Mouse (Mus musculus): ENCODE data around the gene Heg1.

DNA sequence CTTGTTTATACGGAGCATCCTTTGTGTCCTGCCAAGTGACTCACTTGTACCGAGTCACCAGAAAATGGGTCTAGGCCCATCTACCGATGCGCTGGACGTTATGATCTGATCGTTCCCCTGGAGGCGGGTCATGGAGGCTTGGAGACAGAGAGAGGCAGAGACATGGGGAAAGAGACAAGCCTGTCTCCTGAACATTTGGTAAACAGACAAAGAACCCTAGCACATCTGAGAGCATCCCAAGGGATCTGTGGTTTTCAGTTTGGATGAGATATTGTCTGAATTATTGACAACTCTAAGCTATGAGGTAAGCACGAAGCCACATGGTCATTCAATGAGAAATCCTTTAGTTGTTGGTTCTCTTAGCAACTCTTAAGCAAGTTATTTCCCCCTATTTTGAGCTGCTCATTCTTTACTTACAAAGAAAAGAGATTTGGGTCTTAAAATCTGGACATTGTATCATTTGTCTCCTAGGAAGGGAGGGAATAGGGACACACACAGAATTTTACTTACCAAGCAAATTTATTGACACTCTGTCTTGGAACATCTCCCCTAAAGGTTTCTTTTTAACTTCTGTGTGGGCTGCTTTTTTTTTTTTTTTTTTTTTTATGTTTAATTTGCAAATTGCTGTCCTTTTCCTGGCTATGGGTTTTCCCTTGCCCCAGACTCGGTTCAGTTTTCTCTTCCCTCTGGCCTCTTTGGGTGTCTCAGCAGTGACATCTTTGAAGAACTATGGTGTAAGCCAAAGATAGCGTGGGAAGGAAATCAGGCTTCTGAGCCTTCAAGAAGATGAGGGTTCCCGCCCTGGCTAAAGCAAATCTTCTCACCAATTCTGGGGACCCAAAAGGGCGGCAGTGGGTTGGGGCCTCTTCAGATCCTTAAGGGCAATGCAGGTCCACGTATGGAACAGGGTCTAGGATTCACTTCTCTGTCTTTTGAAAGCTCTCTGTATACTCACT lies 686 bp upstream of the Heg1 start:
- TF ChIP-seq ETS1 (conservative IDR thresholded peaks at IDR 0.05; ENCODE audit: low read depth, low read length) (peak; percentile 77), CTCF (conservative IDR thresholded peaks at IDR 0.05 in 1 of 2, IDR thresholded peaks at IDR 0.05 in 1 of 2; ENCODE audit: low read depth in 2 of 2, low read length in 2 of 2) (no peak), HCFC1 (IDR thresholded peaks at IDR 0.05; ENCODE audit: low read depth, low read length) (no peak), EP300 (IDR thresholded peaks at IDR 0.05; ENCODE audit: low read length) (no peak), SMC3 (IDR thresholded peaks at IDR 0.05; ENCODE audit: low read depth, low read length) (peak; percentile 3; the same call in 1 of the 2 replicates), RCOR1 (conservative IDR thresholded peaks at IDR 0.05; ENCODE audit: low read depth, low read length) (no peak), CHD1 (IDR thresholded peaks at IDR 0.05; ENCODE audit: low read depth, low read length) (no peak), POLR2A (IDR thresholded peaks at IDR 0.05; ENCODE audit: low read depth, low read length) (no peak), ZNF384 (IDR thresholded peaks at IDR 0.05; ENCODE audit: low read depth, low read length) (peak; percentile 99), USF2 (conservative IDR thresholded peaks at IDR 0.05; ENCODE audit: low read depth, low read length) (no peak)

Data from CH12.LX (cell line).